Mouse (Mus musculus): ENCODE measurements at regions not wholly inside any gene's neighbourhood (a gene's known extent, or its start where the extent isn't known, plus 50 kb on each side); places are given as distances from the start of the nearest gene placed in this dataset.
A peak's percentile ranks its signal among the peaks of the same experiment; 100 is the strongest.
"Not testable (repeated sequence)": the region's sequence is repeated elsewhere in the genome, so short reads cannot be mapped to it uniquely, and the experiment has no call there.

DNA sequence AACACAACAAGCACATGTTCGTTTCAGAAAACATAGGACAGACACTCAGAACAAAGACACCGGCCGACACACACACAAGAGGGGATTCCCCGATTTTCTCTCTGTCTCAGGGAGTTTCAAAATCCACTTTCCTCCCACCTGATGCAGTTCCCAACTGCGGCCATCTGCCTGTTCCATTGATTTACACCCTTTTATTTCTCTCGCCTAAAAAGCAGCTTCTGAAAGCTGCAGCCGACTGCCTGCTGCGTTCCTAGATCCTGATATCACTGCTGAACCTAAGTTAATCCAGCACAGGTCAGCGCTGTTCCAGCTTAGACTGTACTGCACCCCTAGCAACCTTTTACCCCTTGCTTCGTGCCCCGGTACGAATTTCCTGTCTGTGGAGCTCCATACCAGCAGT lies 237.0 kb downstream of the Impad1 start:
- DNase-seq (ENCODE audit: low spot score in 2 of 2): peak; percentile 9 to 14

DNA sequence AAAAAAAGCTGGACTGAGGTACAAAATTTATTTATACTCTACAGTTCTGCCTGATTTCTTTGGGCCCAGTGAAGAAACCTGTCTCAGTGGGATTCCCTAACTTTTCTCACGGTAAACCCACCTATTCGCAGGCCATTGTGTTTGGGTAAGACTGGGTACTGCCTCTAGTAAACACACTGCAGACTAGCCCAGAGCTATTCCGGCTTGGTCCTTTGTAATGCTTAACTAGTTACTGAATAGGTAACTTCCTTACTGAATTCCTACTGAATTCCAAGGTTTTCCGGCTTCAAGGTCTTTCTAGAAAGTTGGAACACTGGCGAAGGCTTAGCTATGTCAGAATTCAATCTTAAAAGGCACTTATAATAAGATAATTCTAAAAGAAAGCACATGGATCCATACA lies 242.9 kb downstream of the Impad1 start:
- no peak for DNase-seq (ENCODE audit: low spot score in 2 of 2)

DNA sequence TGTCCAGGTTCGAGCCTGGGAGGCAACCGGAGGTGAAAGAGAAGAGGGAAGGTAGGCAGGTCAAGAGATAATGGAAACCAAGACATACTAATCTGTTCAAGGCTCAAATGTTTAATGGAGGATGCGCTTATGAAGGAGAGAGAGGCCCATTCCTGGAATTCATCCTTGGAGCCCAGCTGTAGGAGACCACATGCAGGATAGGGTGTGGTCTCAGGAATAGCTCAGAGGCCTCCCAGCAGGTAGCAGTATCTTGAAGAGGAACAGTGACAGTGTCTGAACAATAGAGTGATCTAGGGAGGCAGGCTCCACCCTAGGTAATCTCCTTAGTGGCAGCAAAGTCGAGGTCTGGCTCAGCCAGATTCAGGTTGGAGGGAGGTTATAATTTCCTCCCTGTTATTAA lies 243.3 kb downstream of the Impad1 start:
- DNase-seq (ENCODE audit: low spot score in 2 of 2): no peak

DNA sequence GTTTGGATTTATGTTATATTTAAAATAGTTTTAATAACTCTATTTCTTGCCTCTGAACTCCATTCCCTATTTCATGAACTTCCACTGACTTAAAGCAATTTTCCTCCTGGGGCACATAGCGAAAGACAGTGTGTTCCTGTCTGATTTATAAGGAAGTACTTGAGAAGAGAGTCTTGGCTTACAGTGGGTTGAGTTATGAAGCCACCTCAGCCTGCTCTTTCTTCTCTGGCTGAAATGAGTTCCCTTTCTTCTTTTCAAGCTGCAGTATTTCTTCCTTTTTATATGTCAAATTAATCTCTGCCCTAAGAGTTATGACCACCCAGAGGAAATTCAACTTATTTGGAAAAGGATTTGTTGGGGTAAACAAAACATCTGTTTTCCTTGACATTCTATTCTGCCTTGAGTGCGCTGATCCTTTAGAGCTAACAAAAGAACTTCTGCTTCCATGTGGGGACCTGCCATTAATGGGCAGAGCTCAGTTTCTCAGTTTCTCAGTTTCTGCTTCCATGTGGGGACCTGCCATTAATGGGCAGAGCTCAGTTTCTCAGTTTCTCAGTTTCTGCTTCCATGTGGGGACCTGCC lies 255.9 kb downstream of the Impad1 start:
- no peak for DNase-seq (ENCODE audit: low spot score in 2 of 2)

DNA sequence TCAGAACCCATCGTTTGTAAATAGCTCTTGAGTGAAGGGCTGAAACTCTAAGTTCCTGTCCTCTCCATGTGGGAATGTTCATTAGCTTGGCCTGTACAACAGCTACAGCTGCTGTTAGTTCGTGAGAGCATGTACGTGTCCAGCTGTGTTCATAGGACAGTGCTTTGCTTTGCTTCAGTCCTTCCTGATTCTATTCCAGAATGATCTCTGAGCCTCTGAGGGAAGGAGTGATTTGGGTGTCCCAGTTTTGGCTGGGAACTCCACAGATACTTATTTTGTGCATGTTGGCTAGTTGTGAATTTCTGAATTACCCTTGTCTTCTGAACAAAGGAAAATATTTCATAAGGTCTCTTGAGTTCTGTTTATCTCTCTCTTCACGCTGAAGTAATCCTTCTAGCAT lies 261.0 kb downstream of the Impad1 start:
- DNase-seq (ENCODE audit: low spot score in 2 of 2): no peak

DNA sequence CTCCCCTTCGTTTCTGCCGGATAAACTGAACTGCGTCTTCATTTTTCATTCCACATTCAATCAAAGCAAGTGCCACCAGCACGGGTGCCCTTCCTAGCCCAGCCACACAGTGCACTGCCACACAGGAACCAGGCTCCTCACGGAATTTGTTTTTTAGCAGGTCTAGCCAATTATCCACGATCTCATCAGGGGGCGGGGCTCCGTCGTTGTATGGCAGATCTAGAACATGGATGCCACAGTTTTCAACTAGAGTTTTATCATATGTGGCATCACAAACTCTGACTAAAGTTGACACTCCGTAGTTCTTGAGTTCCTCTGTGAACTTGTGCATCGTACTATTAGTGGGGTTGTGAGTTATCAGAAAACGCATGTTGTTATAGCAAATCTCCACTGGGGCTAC lies 264.8 kb downstream of the Impad1 start:
- DNase-seq (ENCODE audit: low spot score in 2 of 2): no peak

DNA sequence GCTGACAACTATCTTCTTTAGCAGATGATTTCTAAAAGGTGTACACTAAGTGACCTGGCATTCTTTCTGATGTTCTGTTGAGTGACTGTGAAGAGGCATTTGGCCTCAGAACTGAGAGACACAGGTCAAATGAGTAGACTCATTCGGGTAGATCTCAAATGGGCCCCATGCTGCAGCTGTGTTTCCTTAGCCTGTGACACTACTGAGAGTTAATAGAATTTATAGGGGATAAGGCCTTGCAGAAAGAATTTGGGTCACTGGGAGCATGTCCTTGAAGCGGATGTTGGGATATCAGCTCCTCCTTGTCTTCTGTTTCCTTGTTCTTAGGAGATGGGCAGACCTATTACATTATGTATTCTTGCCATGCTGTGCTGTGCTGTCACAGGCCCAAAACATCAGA lies 271.4 kb downstream of the Impad1 start:
- no peak for DNase-seq (ENCODE audit: low spot score in 2 of 2)

DNA sequence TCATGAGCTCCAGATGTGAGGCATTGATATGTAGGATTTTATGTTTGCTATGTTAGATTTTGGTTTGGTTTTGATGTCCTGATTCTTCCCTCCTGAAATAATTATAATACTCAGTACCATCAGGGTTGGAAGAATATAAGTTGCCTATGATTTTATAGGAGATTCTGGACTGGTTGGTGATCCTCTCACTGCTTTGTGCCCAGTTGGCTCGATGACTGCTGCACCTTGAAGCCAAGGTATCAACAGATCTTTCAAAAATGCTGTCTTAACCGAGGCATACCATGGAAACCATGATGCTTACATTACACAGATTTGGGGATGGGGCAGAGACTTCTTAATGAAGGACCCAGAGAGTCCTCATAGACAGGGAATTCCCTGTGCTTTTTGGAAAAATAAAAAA lies 274.4 kb downstream of the Impad1 start:
- no peak for DNase-seq (ENCODE audit: low spot score in 2 of 2)

DNA sequence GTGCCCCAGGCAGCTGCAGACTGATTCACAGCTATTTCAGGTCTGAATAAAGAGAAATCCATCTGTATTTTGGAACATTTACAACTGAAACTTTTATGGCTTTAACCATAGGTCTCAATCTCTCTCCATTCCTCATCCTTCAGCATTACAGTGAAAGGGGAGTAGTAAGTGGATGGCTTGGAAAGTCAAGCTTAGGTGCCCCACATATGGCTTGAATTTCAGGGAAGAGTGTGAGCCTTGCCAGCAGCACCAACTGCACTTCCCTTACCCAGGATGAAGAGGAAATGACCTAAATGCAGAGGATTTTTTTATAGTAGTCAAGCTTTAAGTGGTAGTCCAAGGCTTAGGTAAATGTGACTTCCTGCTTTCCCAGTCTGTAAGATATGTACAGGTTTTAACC lies 279.8 kb downstream of the Impad1 start:
- no peak for DNase-seq (ENCODE audit: low spot score in 2 of 2)

DNA sequence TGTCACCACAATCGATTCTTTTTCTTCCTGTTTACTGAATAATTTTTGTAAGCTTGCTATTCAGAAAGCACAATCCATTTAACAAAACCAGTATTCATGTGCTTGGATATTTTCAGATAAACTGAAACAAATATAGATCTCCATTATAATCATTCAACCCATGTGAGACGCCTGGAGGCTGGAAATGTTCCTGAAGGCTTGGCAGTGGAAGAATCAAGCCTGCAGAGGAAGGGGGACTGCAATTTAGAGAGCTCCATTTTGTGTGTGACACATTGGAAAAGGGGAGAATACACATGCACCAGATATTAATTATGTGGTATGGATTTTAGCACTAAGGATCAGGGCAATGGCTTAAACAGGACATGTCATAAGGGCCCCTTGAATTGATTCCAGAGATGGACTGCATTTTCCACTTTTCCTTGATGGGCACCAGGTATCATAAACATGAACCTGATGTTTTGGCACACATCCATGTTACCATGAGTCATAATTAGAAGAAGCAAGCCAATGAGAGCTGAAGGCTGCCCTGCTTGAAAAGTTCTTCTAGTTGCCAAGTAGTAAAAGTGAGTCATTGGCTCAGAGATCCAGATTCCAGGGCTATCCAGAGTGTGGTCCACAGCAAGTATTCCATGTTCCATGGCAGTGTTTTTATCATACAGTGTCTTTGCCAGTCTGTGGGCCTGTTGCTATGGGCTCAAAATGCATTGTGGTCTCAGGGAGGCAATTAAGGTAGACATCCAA lies 282.8 kb downstream of the Impad1 start:
- DNase-seq (ENCODE audit: low spot score in 2 of 2): peak in 1 of 2 experiments; percentile 3

DNA sequence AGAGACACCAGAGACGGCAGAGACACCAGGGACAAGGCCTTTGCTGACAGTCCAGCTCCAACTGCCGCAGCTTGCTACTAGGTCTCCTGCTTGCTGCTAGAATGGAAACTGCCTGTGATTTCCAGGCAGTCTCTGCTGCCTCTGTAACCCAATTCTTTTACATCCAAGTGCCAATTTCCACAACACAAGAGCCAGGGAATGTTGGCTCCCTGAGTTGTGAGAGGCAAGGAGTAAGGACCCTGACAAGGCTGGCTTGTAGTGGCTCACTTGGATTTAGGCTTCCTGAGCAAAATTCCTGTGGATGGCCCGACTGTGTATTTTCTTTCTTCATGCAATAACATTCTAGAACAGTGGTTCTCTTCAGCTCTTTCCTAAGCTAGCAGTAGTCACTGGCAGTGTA lies 283.9 kb downstream of the Impad1 start:
- peak; percentile 5 to 23 for DNase-seq (ENCODE audit: low spot score in 2 of 2)

DNA sequence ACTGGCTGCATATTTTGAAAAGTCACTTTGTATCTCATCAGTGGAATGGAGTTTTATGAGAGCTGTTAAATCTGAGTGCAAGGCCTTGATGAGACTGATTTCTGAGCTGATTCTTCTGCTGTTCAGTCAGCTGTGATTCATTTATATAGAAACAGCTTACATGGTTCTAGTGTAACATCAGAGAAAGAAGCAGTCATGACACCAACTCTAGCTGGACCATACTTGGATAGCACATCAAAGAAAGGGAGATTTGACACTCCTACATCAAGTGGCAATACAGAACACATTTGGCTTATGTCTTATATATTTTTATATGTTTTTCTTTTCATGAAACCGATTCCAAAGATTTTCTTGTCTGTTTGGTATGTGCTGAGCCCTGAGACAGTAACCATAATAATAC lies 296.0 kb downstream of the Impad1 start:
- DNase-seq (ENCODE audit: low spot score in 2 of 2): no peak

DNA sequence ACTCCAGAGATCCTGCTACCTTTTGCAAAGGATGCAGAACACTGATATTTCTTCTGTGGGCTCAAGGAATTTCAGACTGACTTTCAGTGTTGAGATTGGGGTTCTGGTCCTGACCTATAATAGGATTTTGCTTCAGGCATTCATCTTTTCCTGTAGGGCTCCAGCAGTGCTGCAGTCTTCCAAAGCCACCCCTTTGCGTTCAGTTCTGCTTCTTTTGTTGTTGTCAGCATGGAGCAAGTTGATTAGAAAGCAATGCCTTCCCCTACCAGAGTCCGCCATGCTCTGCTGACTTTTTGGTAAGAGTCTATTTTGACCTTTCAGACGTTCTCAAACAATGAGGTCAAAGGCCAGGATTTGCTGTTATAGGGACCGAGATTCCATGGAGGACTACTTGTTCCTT lies 297.0 kb downstream of the Impad1 start:
- DNase-seq (ENCODE audit: low spot score in 2 of 2): no peak

DNA sequence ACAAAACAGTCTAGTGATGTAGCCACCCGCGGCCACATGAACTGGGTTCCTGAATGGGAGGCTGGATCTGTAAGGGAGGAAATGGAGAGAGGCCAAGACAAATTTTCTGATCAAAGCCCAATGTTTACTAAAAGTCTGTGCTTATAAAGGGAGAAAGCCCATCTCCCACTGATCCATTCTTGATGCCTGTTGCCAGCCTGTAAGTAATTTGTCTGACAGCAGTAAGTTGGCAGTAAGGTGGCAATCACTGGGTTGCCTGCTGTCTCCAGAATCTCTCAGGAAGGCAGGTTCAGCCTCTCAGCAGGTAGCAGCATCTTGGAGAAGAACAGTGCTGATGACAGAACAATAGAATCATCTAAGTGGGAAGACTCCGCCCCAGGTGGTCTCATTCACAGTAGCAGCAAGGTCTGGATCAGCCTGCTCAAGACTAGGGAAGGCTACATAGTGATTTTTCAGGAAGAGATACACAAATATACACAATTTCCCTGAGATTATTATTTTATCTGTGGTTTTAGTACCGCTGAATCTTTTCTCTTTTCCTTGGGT lies 327.9 kb downstream of the Impad1 start:
- DNase-seq (ENCODE audit: low spot score in 2 of 2): no peak

DNA sequence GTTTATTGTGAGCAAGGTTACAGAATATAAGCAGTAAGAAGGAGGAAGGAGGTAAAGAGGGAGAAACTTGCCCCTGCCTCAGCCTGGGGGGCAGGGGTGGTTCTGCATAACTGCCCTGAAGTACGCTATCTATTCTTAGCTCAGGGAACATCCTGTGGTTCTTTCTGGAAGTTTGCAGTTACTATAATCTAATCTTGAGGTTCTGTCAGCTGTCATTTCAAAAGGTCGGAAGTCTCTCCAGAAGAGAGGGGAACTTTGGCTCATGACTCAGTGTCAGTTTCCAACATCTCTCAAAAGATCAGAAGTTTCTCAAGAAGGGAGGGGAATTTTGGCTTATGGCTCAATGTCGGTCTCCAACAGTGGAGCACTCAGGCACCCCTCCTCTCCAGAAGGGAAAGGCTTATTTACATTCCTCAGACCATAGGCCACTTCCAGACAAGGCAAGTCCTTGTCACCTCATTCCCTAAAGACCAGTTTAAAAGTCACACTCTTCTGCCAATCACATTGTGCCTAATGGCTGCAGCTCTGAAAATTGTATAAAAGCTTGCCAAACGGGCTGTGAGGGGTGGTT lies 328.9 kb downstream of the Impad1 start:
- no peak for DNase-seq (ENCODE audit: low spot score in 2 of 2)

DNA sequence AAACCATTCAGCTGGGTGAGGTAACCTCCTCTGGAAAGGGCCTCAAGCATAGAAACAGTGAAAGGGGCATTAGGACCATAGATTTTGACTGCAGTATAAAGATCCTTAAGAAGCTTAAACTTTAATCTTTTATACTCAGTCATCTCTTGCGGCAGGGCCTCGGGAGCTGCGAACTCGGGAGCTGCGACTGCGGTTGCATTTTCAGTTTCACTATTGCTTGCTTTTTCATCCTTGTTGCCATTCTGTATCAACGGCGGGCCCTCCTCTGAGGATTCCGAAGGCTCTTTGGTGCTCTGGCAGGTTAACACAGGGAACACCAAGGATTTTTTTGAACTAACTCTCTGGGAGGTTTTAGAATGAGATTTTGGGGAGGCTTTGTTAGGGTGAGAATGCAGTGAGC lies 333.9 kb downstream of the Impad1 start:
- DNase-seq (ENCODE audit: low spot score in 2 of 2): no peak

DNA sequence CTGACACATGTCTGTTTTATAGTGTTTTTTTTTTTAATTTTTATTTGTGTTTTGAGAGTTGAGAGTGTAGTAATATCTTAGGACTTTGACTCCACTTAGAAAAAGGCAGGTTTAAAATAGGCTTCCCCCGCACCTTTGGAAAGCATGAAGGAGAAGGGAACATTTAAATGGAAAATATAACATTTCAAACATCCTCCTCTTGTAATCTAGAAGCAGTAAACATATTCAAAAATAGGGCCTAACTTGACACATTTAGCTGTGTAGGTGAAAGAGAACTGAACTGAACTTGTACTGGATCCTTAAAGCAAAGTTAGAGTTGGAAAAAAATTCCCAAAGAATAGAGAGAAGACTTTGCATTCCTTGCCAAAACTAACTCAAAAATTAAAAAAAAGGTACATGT lies 343.1 kb downstream of the Impad1 start:
- no peak for DNase-seq (ENCODE audit: low spot score in 2 of 2)

DNA sequence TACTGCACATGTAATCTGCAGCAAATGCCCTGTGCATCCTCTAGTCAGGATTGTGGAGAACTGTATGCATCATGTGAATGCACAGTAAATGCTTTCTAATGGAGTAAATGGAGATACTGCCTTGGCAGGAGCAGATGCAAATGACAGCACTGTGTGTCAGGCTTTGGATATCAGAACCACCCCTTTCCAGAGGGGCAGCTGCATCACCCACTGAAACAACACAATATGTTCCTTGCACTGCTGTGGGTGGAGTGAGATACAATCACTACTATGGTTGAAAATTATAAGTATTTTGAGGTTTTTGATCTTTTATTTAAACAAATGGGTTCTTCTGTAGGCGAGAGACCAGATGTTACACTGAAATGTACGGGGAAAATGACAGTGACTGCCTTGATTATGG lies 350.5 kb downstream of the Impad1 start:
- no peak for DNase-seq (ENCODE audit: low spot score in 2 of 2)

DNA sequence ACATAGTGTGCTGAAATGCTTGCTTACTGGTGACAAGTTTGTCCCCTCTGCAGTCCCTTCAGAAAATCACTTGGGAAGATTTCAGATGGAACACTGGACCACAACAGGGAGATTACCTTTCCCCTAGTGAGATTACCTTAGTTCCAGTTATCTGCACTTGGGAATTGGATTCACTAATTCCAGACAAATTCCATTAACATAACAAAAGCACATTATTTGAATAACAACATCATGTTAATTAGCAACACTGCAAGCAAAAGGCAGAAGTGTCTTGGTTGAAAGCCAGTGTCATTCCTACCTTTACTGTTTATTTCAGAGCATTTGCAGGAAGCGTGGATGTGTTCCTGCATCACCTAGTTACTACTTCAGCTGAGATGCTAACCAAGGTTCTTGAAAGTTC lies 355.6 kb downstream of the Impad1 start:
- no peak for DNase-seq (ENCODE audit: low spot score in 2 of 2)

DNA sequence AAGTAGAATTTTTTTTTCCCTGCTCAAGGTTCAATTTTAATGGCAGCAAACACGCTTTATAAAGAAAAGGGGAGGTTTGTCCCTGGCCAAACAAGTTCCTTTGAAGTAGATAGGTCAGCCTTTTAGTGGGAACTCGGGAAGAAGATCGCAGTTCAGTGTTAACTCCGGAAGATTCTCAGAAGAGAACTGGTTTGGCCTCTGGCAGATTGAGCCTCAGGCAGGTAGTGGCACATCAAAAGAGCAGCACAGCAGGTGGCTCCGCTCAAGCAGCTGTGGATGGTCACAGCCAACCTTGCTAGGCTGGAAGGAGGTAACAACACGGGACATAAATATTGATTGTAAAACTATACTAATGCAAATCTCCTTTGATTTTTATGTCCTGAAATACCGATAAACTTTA lies 347.2 kb upstream of the Sdr16c6 start:
- DNase-seq (ENCODE audit: low spot score in 2 of 2): not testable (repeated sequence)

DNA sequence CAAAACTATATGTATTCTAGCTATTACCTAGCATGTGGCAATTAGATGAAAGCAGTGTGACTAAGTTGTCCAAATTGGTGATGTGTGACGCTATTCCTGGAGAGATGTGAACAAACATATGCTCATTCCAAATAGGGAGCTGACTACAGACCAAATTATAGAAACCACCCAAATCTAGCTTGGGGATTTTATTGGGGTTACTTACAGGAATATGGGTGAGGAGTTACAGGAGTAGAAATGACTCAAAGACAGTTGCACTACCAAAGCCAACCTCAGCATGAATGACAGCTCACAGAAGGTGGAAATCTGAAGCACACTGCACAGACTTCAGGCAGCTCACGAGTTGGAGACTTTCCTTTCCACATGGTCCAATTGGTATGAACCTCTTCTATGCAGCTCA lies 326.5 kb upstream of the Sdr16c6 start:
- DNase-seq (ENCODE audit: low spot score in 2 of 2): no peak

DNA sequence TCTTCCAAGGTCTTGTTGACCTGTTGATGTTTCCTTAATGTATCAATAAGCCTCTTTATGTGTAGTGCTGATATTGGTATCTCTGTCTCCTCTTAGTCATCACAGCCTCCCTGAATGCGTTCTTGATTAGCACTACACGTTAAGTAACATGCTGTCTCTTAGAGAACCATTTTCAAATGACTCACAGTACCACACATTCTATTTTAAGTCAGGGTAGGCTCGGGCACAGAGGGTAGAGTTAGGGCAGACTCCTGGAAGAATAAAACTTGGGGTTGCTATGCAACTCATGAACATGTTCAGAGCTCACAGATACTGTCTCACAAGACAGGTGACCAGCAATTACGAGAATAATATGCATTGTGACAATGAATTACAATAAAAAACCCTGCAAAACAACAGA lies 320.1 kb upstream of the Sdr16c6 start:
- DNase-seq (ENCODE audit: low spot score in 2 of 2): peak in 1 of 2 experiments; percentile 1
